Mouse (Mus musculus) kidney, adult 2 months (tissue): ENCODE results near the gene Slc37a3.

Experiments used
- CTCF ChIP-seq: fragments of 200-500 bp; conservative IDR thresholded peaks from 2 replicates; pipeline ENCODE4 v1.5.1; 2011; ENCODE audit warnings: low read depth, mild to moderate bottlenecking, control low read depth, low read length, moderate library complexity, mixed read lengths; ENCODE audit not compliant: insufficient read depth, insufficient read length
- POLR2A ChIP-seq: fragments of 200-500 bp; IDR thresholded peaks from one replicate; pipeline ENCODE4 v1.6.1; 2011; ENCODE audit warnings: low read depth, low read length, control low read depth

DNA sequence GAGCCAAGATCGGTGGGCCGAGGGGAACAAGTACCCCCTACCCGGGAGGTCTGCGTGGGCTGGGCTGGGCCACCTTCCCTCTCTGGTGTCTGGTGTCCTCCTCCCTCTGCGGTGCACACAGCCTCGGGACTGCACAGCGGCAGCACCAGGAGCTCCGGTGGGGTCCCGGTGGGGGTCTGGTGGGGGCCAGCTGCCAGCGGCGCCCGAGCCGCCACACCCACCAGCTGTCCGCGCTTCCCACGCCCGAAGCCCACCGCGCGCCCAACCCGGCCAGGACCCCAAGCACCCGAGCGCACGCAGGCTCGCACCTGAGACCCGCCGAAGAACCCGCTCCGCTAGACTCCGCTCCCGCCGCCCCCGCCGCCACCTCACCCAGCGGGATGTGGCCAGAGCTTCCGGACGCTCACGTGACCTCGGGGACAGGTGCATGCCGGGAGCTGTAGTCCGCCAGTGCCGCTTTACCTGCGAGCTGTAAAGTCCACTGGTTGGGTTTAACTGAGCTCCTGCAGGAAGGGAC lies at the start of gene Slc37a3:
- TF ChIP-seq CTCF (no peak), POLR2A (no peak)
